28 mouse cellular contexts compared by ENCODE assay signal in genomic region chr14:91569100-91569499, GRCm38 (mm10).
"Had no signal": no experiment of that assay in that cellular context is flagged by ENCODE, and none has a peak within 500 bp of the region (broad histone marks: within the 10 kb centered on the region; RNA-seq: fewer than 3 reads in every experiment).

No protein-coding gene starts in this region.

- DNase-seq: gastrocnemius, postnatal 10 days; gastrocnemius, postnatal 25 days; heart, adult 18-20 months; heart, postnatal 10 days; heart, postnatal 4 days; kidney, adult 18-20 months; kidney, adult 8-10 months; kidney, postnatal 10 days; kidney, postnatal 25 days; kidney, postnatal 4 days; liver; liver, embryonic 13.5 days; liver, postnatal 0 days had no signal

- H3K9me3 ChIP-seq: heart, embryonic 10.5 days; heart, embryonic 12.5 days; hindbrain, embryonic 10.5 days; hindbrain, embryonic 12.5 days; intestine, embryonic 15.5 days; limb, embryonic 10.5 days; limb, embryonic 12.5 days; liver, embryonic 13.5 days; liver, embryonic 15.5 days had no signal

- H3K36me3 ChIP-seq: heart, embryonic 10.5 days; heart, embryonic 12.5 days; hindbrain, embryonic 10.5 days; hindbrain, embryonic 12.5 days; intestine, embryonic 15.5 days; limb, embryonic 10.5 days; limb, embryonic 12.5 days; liver, embryonic 13.5 days; liver, embryonic 15.5 days had no signal

- H3K27ac ChIP-seq: heart, embryonic 10.5 days; hindbrain, embryonic 10.5 days; hindbrain, embryonic 12.5 days; hindbrain, embryonic 14.5 days; intestine, embryonic 15.5 days; layer of hippocampus, adult 2 months; left cerebral cortex, adult 2 months; limb, embryonic 10.5 days; limb, embryonic 12.5 days; liver, embryonic 13.5 days; liver, embryonic 15.5 days had no signal

- H3K27me3 ChIP-seq: heart, embryonic 12.5 days; hindbrain, embryonic 12.5 days; intestine, embryonic 15.5 days; limb, embryonic 12.5 days; liver, embryonic 13.5 days; liver, embryonic 15.5 days had no signal

- H3K4me3 ChIP-seq: heart, embryonic 10.5 days; heart, embryonic 12.5 days; hindbrain, embryonic 10.5 days; hindbrain, embryonic 12.5 days; intestine, embryonic 15.5 days; layer of hippocampus, adult 2 months; left cerebral cortex, adult 2 months; limb, embryonic 10.5 days; limb, embryonic 12.5 days; liver, embryonic 13.5 days; liver, embryonic 15.5 days had no signal

- ATAC-seq: hindbrain, embryonic 16.5 days; inflammation-experienced regulatory T-cells, adult 6 months; intestine, embryonic 15.5 days; intestine, postnatal 0 days; liver, postnatal 0 days had no signal

- H3K9ac ChIP-seq: heart, embryonic 12.5 days; hindbrain, embryonic 12.5 days; hindbrain, embryonic 14.5 days; intestine, embryonic 15.5 days; limb, embryonic 12.5 days; liver, embryonic 13.5 days; liver, embryonic 15.5 days; liver, postnatal 0 days had no signal

- H3K4me1 ChIP-seq: heart, embryonic 10.5 days; heart, embryonic 12.5 days; hindbrain, embryonic 10.5 days; hindbrain, embryonic 12.5 days; intestine, embryonic 15.5 days; limb, embryonic 10.5 days; limb, embryonic 12.5 days; liver, embryonic 13.5 days; liver, embryonic 15.5 days had no signal

- H3K4me2 ChIP-seq: heart, embryonic 12.5 days; hindbrain, embryonic 12.5 days; hindbrain, embryonic 14.5 days; intestine, embryonic 15.5 days; limb, embryonic 12.5 days; liver, embryonic 11.5 days; liver, embryonic 13.5 days; liver, embryonic 15.5 days had no signal
